Mouse (Mus musculus) small intestine, adult 2 months (tissue): ENCODE measurements around the gene 9130019O22Rik.

Experiments used
- CTCF ChIP-seq: fragments of 200-500 bp; IDR thresholded peaks from 2 replicates; pipeline ENCODE4 v1.5.1; 2012; ENCODE audit warnings: low read depth, mild to moderate bottlenecking, control low read depth, inconsistent platforms, low read length, moderate library complexity, mixed read lengths; ENCODE audit not compliant: insufficient replicate concordance, insufficient read length; ENCODE audit errors: extremely low read depth
- POLR2A ChIP-seq: fragments of 200-500 bp; IDR thresholded peaks from 2 replicates; pipeline ENCODE4 v1.6.1; 2012; ENCODE audit warnings: low read depth, mild to moderate bottlenecking, control low read depth, inconsistent platforms, low read length, moderate library complexity

GRCm38 (mm10) chr7:127378310-127378921 lies 8.6 kb downstream of the 9130019O22Rik start:
- TF ChIP-seq CTCF: no peak
- no peak for TF ChIP-seq POLR2A
